Mouse (Mus musculus) activated CD4-positive, CD25-positive, alpha-beta regulatory T cell, adult 9 weeks (primary cell): ENCODE results near the gene Olfr1298. TPM values are rescaled to one million over a fixed set of nuclear protein-coding genes. Genes with fewer than 3 reads are reported as not detected.

Source experiments
- polyA plus RNA-seq: library from polyadenylated mRNA; unstranded; fragments of 100-300 nt; shearing (Covaris generic); gene quantifications from one replicate; pipeline ENCODE4 v1.2.1, GENCODE M21; 2017

Olfr1298 gene
- not detected for polyA plus RNA-seq

GRCm38 (mm10) chr2:111649101-111649500 lies at the start of gene Olfr1298:
Olfr1298 (minus strand) TSS chr2:111649201.

DNA sequence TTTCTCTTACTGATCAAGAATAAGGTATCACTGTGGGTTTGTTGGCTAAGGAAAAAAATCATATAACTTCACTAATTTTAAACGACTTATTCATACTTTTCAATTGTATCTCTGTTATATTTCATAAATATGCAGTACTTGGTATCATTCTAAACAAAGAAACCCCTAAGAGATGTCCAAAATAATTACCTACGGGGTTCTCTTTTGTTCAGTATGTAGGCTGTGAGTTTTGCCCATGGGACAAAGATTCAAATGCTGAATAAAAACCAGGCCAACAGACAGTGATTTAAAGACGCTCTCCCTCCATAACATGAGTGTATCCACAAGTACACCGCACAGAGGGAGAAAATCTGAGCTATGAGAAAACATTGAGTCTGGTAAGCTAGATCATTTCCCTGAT lies 12.1 kb upstream of the Olfr1298 start, which contains the start of gene Olfr1299:
Olfr1299 (plus strand) TSS at position 301 of the 400 bp plus-strand sequence.

DNA sequence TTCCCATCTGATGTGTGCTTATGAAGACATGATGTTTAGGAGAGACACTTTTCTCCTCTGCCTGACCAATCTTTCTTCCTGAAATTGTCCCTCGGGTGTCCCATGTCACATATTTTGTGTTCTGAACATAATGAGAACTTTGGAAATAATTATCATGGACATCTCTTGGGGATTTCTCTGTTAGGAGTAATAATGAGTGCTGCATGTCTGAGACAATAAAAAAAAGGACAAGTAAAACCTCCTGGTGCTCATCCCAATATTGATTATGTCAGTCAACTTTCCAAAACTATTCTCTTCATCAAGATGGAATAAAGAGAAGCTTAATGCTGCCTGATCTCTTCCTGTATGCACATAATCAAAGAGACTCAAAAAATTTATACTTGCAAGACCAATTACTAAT lies 22.6 kb downstream of the Olfr1298 start, which contains the start of gene Olfr1297:
Olfr1297 (minus strand) TSS at position 101 of the 400 bp plus-strand sequence.

Other genes with a start within 250 kb of the Olfr1298 start
- gene Olfr1286, start 226.1 kb downstream of the Olfr1298 start, polyA plus RNA-seq: not detected
- gene Olfr1287, start 200.1 kb downstream of the Olfr1298 start, polyA plus RNA-seq: not detected
- not detected for gene Olfr1288, start 175.1 kb downstream of the Olfr1298 start, polyA plus RNA-seq
- not detected for gene Olfr1289, start 168.4 kb downstream of the Olfr1298 start, polyA plus RNA-seq
- gene Olfr1290, start 155.4 kb downstream of the Olfr1298 start, polyA plus RNA-seq: not detected
- not detected for gene Olfr1291-ps1, start 152.0 kb downstream of the Olfr1298 start, polyA plus RNA-seq
- gene Olfr1293-ps, start 124.0 kb downstream of the Olfr1298 start, polyA plus RNA-seq: not detected
- not detected for gene Olfr1294, start 108.9 kb downstream of the Olfr1298 start, polyA plus RNA-seq
- gene Olfr1295, start 79.5 kb downstream of the Olfr1298 start, polyA plus RNA-seq: not detected
- not detected for gene Olfr1297, start 22.7 kb downstream of the Olfr1298 start, polyA plus RNA-seq
- gene Olfr1299, start 12.2 kb upstream of the Olfr1298 start, polyA plus RNA-seq: not detected
- not detected for gene Olfr1301, start 101.8 kb upstream of the Olfr1298 start, polyA plus RNA-seq
- not detected for gene Olfr1302, start 128.2 kb upstream of the Olfr1298 start, polyA plus RNA-seq
- gene Olfr1303, start 171.1 kb upstream of the Olfr1298 start, polyA plus RNA-seq: not detected
- gene Olfr1305, start 227.9 kb upstream of the Olfr1298 start, polyA plus RNA-seq: not detected